7 mouse cellular contexts compared by ENCODE assay signal in the genomic region with DNA sequence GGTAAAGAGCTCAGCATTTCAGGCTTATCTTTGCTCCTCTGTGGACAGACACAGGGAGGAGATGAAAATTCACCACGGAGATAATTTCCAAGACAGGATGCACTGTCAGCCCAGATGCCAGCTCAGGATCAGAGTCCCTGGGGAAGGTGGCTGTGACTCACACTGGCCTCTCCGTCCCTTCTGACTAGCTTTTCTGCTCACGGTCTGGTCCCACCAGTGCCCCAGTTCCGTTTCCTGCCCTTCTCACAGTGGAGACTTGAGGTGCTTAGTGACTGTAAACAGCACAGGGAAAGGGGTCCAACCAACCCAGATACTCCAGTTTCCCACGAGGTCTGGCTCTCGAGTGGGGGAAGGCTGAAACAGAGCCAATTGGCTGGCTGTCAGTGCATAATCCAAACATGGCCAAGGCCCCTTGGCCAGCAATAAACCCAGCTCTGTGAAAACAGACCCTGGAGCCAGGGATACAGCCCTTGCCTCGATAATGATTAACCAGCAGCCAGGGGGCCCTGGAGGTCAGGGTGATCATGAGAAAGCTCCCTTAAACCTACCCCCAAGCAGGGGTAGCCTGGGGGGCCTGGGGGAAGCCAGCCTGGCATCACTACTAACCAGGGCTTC.
DNase-seq lines count a peak whose midpoint lies in the region; ATAC-seq lines count a peak whose summit lies in the region.

No protein-coding gene starts in this region.

- H3K27ac ChIP-seq in midbrain, embryonic 14.5 days (replicated peaks; ENCODE audit: low read depth, low read length): no peak overlapping the region
- H3K27ac ChIP-seq in midbrain, embryonic 16.5 days (ENCODE audit: low read length): no peak overlapping the region
- peak overlapping the region; percentile 43; the same call in 1 of the 2 replicates for H3K27ac ChIP-seq in heart, embryonic 15.5 days

- no peak overlapping the region for H3K9ac ChIP-seq in midbrain, embryonic 14.5 days (replicated peaks; ENCODE audit: low read length)
- no peak overlapping the region for H3K9ac ChIP-seq in midbrain, embryonic 16.5 days (ENCODE audit: low read depth, low read length)
- no peak overlapping the region; the same call in 1 of the 2 replicates for H3K9ac ChIP-seq in heart, embryonic 15.5 days

- H3K4me1 ChIP-seq in midbrain, embryonic 14.5 days (ENCODE audit: control insufficient read depth, insufficient read depth, low read length): 0 out of 2 replicates have a peak, but pooled peaks cover 4% of the 10 kb centered on the region
- peaks cover 3% of the 10 kb centered on the region; the same call in 1 of the 2 replicates for H3K4me1 ChIP-seq in midbrain, embryonic 16.5 days (ENCODE audit: control insufficient read depth, insufficient read depth, low read length)
- peaks cover 13% of the 10 kb centered on the region for H3K4me1 ChIP-seq in heart, embryonic 15.5 days (replicated peaks)
- H3K4me1 ChIP-seq in megakaryocyte, embryonic 14.5 days: peaks cover 55% of the 10 kb centered on the region

- H3K9me3 ChIP-seq in midbrain, embryonic 14.5 days (ENCODE audit: control insufficient read depth, low read length): no peaks in the 10 kb centered on the region
- H3K9me3 ChIP-seq in midbrain, embryonic 16.5 days (replicated peaks; ENCODE audit: control insufficient read depth, low read length, poor library complexity, severe bottlenecking): no peaks in the 10 kb centered on the region
- no peaks in the 10 kb centered on the region for H3K9me3 ChIP-seq in heart, embryonic 15.5 days (replicated peaks)
- no peaks in the 10 kb centered on the region for H3K9me3 ChIP-seq in megakaryocyte, embryonic 14.5 days

- no peaks in the 10 kb centered on the region for H3K27me3 ChIP-seq in midbrain, embryonic 14.5 days (ENCODE audit: control insufficient read depth, insufficient read depth, low read length)
- no peaks in the 10 kb centered on the region for H3K27me3 ChIP-seq in midbrain, embryonic 16.5 days (ENCODE audit: control insufficient read depth, insufficient read depth, low read depth, low read length)
- no peaks in the 10 kb centered on the region for H3K27me3 ChIP-seq in heart, embryonic 15.5 days
- H3K27me3 ChIP-seq in megakaryocyte, embryonic 14.5 days (replicated peaks): no peaks in the 10 kb centered on the region

- ATAC-seq in midbrain, embryonic 14.5 days (ENCODE audit: low FRiP score, low TSS enrichment): no peak
- no peak for ATAC-seq in midbrain, embryonic 16.5 days
- peak; percentile 36 for ATAC-seq in heart, embryonic 15.5 days (replicated peaks; ENCODE audit: insufficient number of reproducible peaks, insufficient read depth, low FRiP score, low read depth)
- ATAC-seq in monocyte, adult 5-6 weeks (replicated peaks; ENCODE audit: insufficient number of reproducible peaks, low FRiP score, low TSS enrichment, poor library complexity, severe bottlenecking): no peak

- 51% methylated on average over 7 of the region's 7 CpGs for WGBS in midbrain, embryonic 14.5 days
- 49% methylated on average over 7 of the region's 7 CpGs for WGBS in midbrain, embryonic 16.5 days
- WGBS in heart, embryonic 15.5 days: 23% methylated on average over 7 of the region's 7 CpGs

- peak; percentile 30 for DNase-seq in midbrain, embryonic 14.5 days
- peak; percentile 43 to 44 for DNase-seq in layer of hippocampus, adult 8-10 months (ENCODE audit: low spot score in 2 of 2)
- DNase-seq in cerebellum, adult 11-12 months: no peak

- no peaks in the 10 kb centered on the region for H3K36me3 ChIP-seq in midbrain, embryonic 14.5 days (ENCODE audit: control insufficient read depth, insufficient read depth, low read length)
- no peaks in the 10 kb centered on the region for H3K36me3 ChIP-seq in midbrain, embryonic 16.5 days (ENCODE audit: control insufficient read depth, insufficient read depth, low read length)
- no peaks in the 10 kb centered on the region for H3K36me3 ChIP-seq in heart, embryonic 15.5 days
- no peaks in the 10 kb centered on the region for H3K36me3 ChIP-seq in megakaryocyte, embryonic 14.5 days (replicated peaks; ENCODE audit: low read length)

- no peak overlapping the region for H3K4me2 ChIP-seq in midbrain, embryonic 14.5 days (ENCODE audit: low read length)
- H3K4me2 ChIP-seq in midbrain, embryonic 16.5 days (ENCODE audit: low read length): no peak overlapping the region
- no peak overlapping the region for H3K4me2 ChIP-seq in heart, embryonic 15.5 days

- H3K4me3 ChIP-seq in midbrain, embryonic 14.5 days (replicated peaks; ENCODE audit: low read depth, low read length): no peak overlapping the region
- H3K4me3 ChIP-seq in midbrain, embryonic 16.5 days (ENCODE audit: low read depth, low read length): no peak overlapping the region
- H3K4me3 ChIP-seq in heart, embryonic 15.5 days: no peak overlapping the region
- H3K4me3 ChIP-seq in megakaryocyte, embryonic 14.5 days (replicated peaks): peak overlapping the region; percentile 36
